Mouse (Mus musculus): ENCODE results near the gene Fbxo40.

Fbxo40 gene

GRCm38 (mm10) chr16:36989999-36990625 is at the start of gene Fbxo40:
Gene Fbxo40, minus strand, starts transcription at chr16:36990467.
- no peak for DNase-seq (ENCODE audit: low spot score in 2 of 2)

- DNase-seq (ENCODE audit: low spot score in 2 of 2): no peak
Measured at GRCm38 (mm10) chr16:37034751-37035150, 44.5 kb upstream of the Fbxo40 start.

- DNase-seq (ENCODE audit: low spot score in 2 of 2): no peak
Measured at GRCm38 (mm10) chr16:37031996-37032395, 41.7 kb upstream of the Fbxo40 start.

GRCm38 (mm10) chr16:37027581-37027980 is 37.3 kb upstream of the Fbxo40 start:
- DNase-seq (ENCODE audit: low spot score in 2 of 2): no peak

- DNase-seq (ENCODE audit: low spot score in 2 of 2): no peak
Measured at GRCm38 (mm10) chr16:37012336-37012735, 22.1 kb upstream of the Fbxo40 start.

- no peak for DNase-seq (ENCODE audit: low spot score in 2 of 2)
Measured at GRCm38 (mm10) chr16:37011922-37012289, 21.6 kb upstream of the Fbxo40 start.

- DNase-seq (ENCODE audit: low spot score in 2 of 2): peak; percentile 90 to 93
Measured at GRCm38 (mm10) chr16:37011061-37011921, 21.0 kb upstream of the Fbxo40 start, which contains the start of gene Polq. Gene Polq, plus strand, starts transcription at chr16:37011786.

- DNase-seq (ENCODE audit: low spot score in 2 of 2): peak; percentile 6 to 50
Measured at GRCm38 (mm10) chr16:37010370-37010769, 20.1 kb upstream of the Fbxo40 start.

- no peak for DNase-seq (ENCODE audit: low spot score in 2 of 2)
Measured at GRCm38 (mm10) chr16:37009262-37009661, 19.0 kb upstream of the Fbxo40 start.

- no peak for DNase-seq (ENCODE audit: low spot score in 2 of 2)
Measured at GRCm38 (mm10) chr16:36999366-36999972, 9.2 kb upstream of the Fbxo40 start.

GRCm38 (mm10) chr16:36997650-36998049 is 7.4 kb upstream of the Fbxo40 start:
- DNase-seq (ENCODE audit: low spot score in 2 of 2): no peak

GRCm38 (mm10) chr16:36989493-36989892 is 774 bp downstream of the Fbxo40 start:
- DNase-seq (ENCODE audit: low spot score in 2 of 2): no peak

GRCm38 (mm10) chr16:36988066-36988465 is 2.2 kb downstream of the Fbxo40 start:
- no peak for DNase-seq (ENCODE audit: low spot score in 2 of 2)

- no peak for DNase-seq (ENCODE audit: low spot score in 2 of 2)
Measured at GRCm38 (mm10) chr16:36987399-36987798, 2.9 kb downstream of the Fbxo40 start.

- DNase-seq (ENCODE audit: low spot score in 2 of 2): no peak
Measured at GRCm38 (mm10) chr16:36985636-36986042, 4.6 kb downstream of the Fbxo40 start.

- no peak for DNase-seq (ENCODE audit: low spot score in 2 of 2)
Measured at GRCm38 (mm10) chr16:36983796-36984195, 6.5 kb downstream of the Fbxo40 start.

GRCm38 (mm10) chr16:36979127-36979526 is 11.1 kb downstream of the Fbxo40 start:
- no peak for DNase-seq (ENCODE audit: low spot score in 2 of 2)

GRCm38 (mm10) chr16:36963415-36963814 is 26.9 kb downstream of the Fbxo40 start:
- peak in 1 of 2 experiments; percentile 23 for DNase-seq (ENCODE audit: low spot score in 2 of 2)

GRCm38 (mm10) chr16:36955106-36955505 is 35.2 kb downstream of the Fbxo40 start:
- no peak for DNase-seq (ENCODE audit: low spot score in 2 of 2)

- DNase-seq (ENCODE audit: low spot score in 2 of 2): no peak
Measured at GRCm38 (mm10) chr16:36951029-36951428, 39.2 kb downstream of the Fbxo40 start.

GRCm38 (mm10) chr16:36949614-36950336 is 40.5 kb downstream of the Fbxo40 start:
- DNase-seq (ENCODE audit: low spot score in 2 of 2): no peak

- DNase-seq (ENCODE audit: low spot score in 2 of 2): no peak
Measured at GRCm38 (mm10) chr16:36947646-36948197, 42.5 kb downstream of the Fbxo40 start.
